Mouse (Mus musculus) kidney, adult 9 months (tissue): ENCODE measurements around the gene Tmem11.
A peak's percentile ranks its signal among the peaks of the same experiment; 100 is the strongest.
"Not testable (repeated sequence)": the region's sequence is repeated elsewhere in the genome, so short reads cannot be mapped to it uniquely, and the experiment has no call there.

Experiments used
- DNase-seq: peaks from one replicate; pipeline ENCODE4 v3.0.0; 2022

Tmem11 gene

GRCm38 (mm10) chr11:60882386-60882785, 3.3 kb upstream of the Tmem11 start:
- no peak for DNase-seq

- no peak for DNase-seq
Measured at GRCm38 (mm10) chr11:60880559-60880958, 1.5 kb upstream of the Tmem11 start.

GRCm38 (mm10) chr11:60879423-60879822, 351 bp upstream of the Tmem11 start:
- peak; percentile 70 for DNase-seq

- DNase-seq: peak; percentile 80
Measured at GRCm38 (mm10) chr11:60878056-60878612, 938 bp downstream of the Tmem11 start.

GRCm38 (mm10) chr11:60873101-60873500, 6.0 kb downstream of the Tmem11 start:
- no peak for DNase-seq

GRCm38 (mm10) chr11:60871409-60871808, 7.7 kb downstream of the Tmem11 start:
- no peak for DNase-seq

GRCm38 (mm10) chr11:60869471-60869870, 9.6 kb downstream of the Tmem11 start:
- DNase-seq: not testable (repeated sequence)

- DNase-seq: no peak
Measured at GRCm38 (mm10) chr11:60867904-60868303, 11.2 kb downstream of the Tmem11 start.

GRCm38 (mm10) chr11:60867456-60867855, 11.6 kb downstream of the Tmem11 start:
- DNase-seq: no peak

- peak; percentile 80 for DNase-seq
Measured at GRCm38 (mm10) chr11:60866021-60866420, 13.1 kb downstream of the Tmem11 start.

- DNase-seq: no peak
Measured at GRCm38 (mm10) chr11:60864916-60865315, 14.2 kb downstream of the Tmem11 start.

- DNase-seq: no peak
Measured at GRCm38 (mm10) chr11:60864166-60864565, 14.9 kb downstream of the Tmem11 start.

- DNase-seq: no peak
Measured at GRCm38 (mm10) chr11:60863196-60863595, 15.9 kb downstream of the Tmem11 start.

- DNase-seq: peak; percentile 43
Measured at GRCm38 (mm10) chr11:60861993-60862392, 17.1 kb downstream of the Tmem11 start.

GRCm38 (mm10) chr11:60856587-60856986, 22.5 kb downstream of the Tmem11 start:
- DNase-seq: no peak

GRCm38 (mm10) chr11:60845415-60845814, 33.7 kb downstream of the Tmem11 start:
- no peak for DNase-seq

GRCm38 (mm10) chr11:60843412-60843811, 35.7 kb downstream of the Tmem11 start:
- DNase-seq: no peak

- DNase-seq: no peak
Measured at GRCm38 (mm10) chr11:60841467-60842200, 37.4 kb downstream of the Tmem11 start.

GRCm38 (mm10) chr11:60837644-60838406, 41.2 kb downstream of the Tmem11 start:
- peak; percentile 42 for DNase-seq

GRCm38 (mm10) chr11:60836897-60837296, 42.2 kb downstream of the Tmem11 start:
- no peak for DNase-seq

- DNase-seq: peak; percentile 93
Measured at GRCm38 (mm10) chr11:60830433-60831052, 48.5 kb downstream of the Tmem11 start, which contains the start of gene Dhrs7b. Gene Dhrs7b, plus strand, starts transcription at chr11:60830631.

- peak; percentile 61 for DNase-seq
Measured at GRCm38 (mm10) chr11:60828903-60829302, 50.2 kb downstream of the Tmem11 start.

GRCm38 (mm10) chr11:60827241-60827945, 51.7 kb downstream of the Tmem11 start:
- peak; percentile 49 for DNase-seq
